In genomic region chr2:178247274-178247673, GRCm38 (mm10) we compare ENCODE assay signal across 15 mouse cellular contexts.
DNase-seq lines count a peak whose midpoint lies in the region; ATAC-seq and TF ChIP-seq lines count a peak whose summit lies in the region.
"Had no signal": no experiment of that assay in that cellular context is flagged by ENCODE, and none has a peak within 500 bp of the region (broad histone marks: within the 10 kb centered on the region; RNA-seq: fewer than 3 reads in every experiment).

No protein-coding gene starts in this region.

- H3K9ac ChIP-seq in forebrain, postnatal 0 days = no peak overlapping the region
- H3K9ac ChIP-seq in forebrain, embryonic 11.5 days (ENCODE audit: low read length) = no peak overlapping the region
- H3K9ac ChIP-seq: embryonic facial prominence, embryonic 12.5 days; forebrain, embryonic 13.5 days; hindbrain, embryonic 15.5 days; limb, embryonic 12.5 days had no signal

- H3K27me3 ChIP-seq in forebrain, postnatal 0 days (ENCODE audit: insufficient read depth, low read length) = no peaks in the 10 kb centered on the region
- H3K27me3 ChIP-seq in forebrain, embryonic 11.5 days (ENCODE audit: control insufficient read depth, insufficient read depth, low read length) = no peaks in the 10 kb centered on the region
- H3K27me3 ChIP-seq in hindbrain, embryonic 10.5 days (ENCODE audit: insufficient read depth, poor library complexity, severe bottlenecking) = no peaks in the 10 kb centered on the region; the same call in 1 of the 2 replicates
- H3K27me3 ChIP-seq: embryonic facial prominence, embryonic 12.5 days; forebrain, embryonic 13.5 days; hindbrain, embryonic 15.5 days; limb, embryonic 12.5 days; Patski had no signal

- 76% methylated on average over 8 of the region's 8 CpGs for WGBS in forebrain, postnatal 0 days
- WGBS in forebrain, embryonic 11.5 days = 79% methylated on average over 8 of the region's 8 CpGs
- WGBS in hindbrain, embryonic 10.5 days = 78% methylated on average over 8 of the region's 8 CpGs

- no peak overlapping the region for H3K4me2 ChIP-seq in forebrain, postnatal 0 days (ENCODE audit: low read depth)
- H3K4me2 ChIP-seq in forebrain, embryonic 11.5 days (ENCODE audit: low read depth, low read length, severe bottlenecking) = no peak overlapping the region
- H3K4me2 ChIP-seq: embryonic facial prominence, embryonic 12.5 days; forebrain, embryonic 13.5 days; hindbrain, embryonic 15.5 days; limb, embryonic 12.5 days had no signal

- H3K4me1 ChIP-seq in forebrain, postnatal 0 days (ENCODE audit: insufficient read depth) = no peaks in the 10 kb centered on the region
- H3K4me1 ChIP-seq in forebrain, embryonic 11.5 days (replicated peaks; ENCODE audit: control insufficient read depth, insufficient read depth, low read length) = no peaks in the 10 kb centered on the region
- peaks cover 8% of the 10 kb centered on the region for H3K4me1 ChIP-seq in hindbrain, embryonic 10.5 days (replicated peaks)
- H3K4me1 ChIP-seq: embryonic facial prominence, embryonic 12.5 days; forebrain, embryonic 13.5 days; hindbrain, embryonic 15.5 days; limb, embryonic 12.5 days had no signal

- ATAC-seq in forebrain, postnatal 0 days = no peak
- ATAC-seq in forebrain, embryonic 11.5 days (replicated peaks; ENCODE audit: low FRiP score) = no peak
- ATAC-seq in common myeloid progenitor, adult 5-6 weeks (replicated peaks; ENCODE audit: low read depth, poor library complexity, severe bottlenecking) = peak; percentile 56
- ATAC-seq: forebrain, embryonic 13.5 days; Patski had no signal

- TF ChIP-seq CTCF in forebrain, postnatal 0 days (IDR thresholded peaks at IDR 0.05; ENCODE audit: low read depth) = peak; percentile 36; the same call in 1 of the 2 replicates

- no peaks in the 10 kb centered on the region for H3K9me3 ChIP-seq in forebrain, postnatal 0 days (ENCODE audit: low read length)
- no peaks in the 10 kb centered on the region for H3K9me3 ChIP-seq in forebrain, embryonic 11.5 days (ENCODE audit: control insufficient read depth, low read length)
- no peaks in the 10 kb centered on the region for H3K9me3 ChIP-seq in hindbrain, embryonic 10.5 days
- H3K9me3 ChIP-seq: embryonic facial prominence, embryonic 12.5 days; forebrain, embryonic 13.5 days; hindbrain, embryonic 15.5 days; limb, embryonic 12.5 days had no signal

- H3K4me3 ChIP-seq in forebrain, postnatal 0 days (ENCODE audit: low read depth, low read length) = no peak overlapping the region
- H3K4me3 ChIP-seq in forebrain, embryonic 11.5 days (ENCODE audit: low read depth, low read length) = no peak overlapping the region
- H3K4me3 ChIP-seq in hindbrain, embryonic 10.5 days = no peak overlapping the region
- H3K4me3 ChIP-seq: embryonic facial prominence, embryonic 12.5 days; forebrain, embryonic 13.5 days; hindbrain, embryonic 15.5 days; limb, embryonic 12.5 days had no signal

- no peak for DNase-seq in forebrain, postnatal 0 days
- DNase-seq in forebrain, embryonic 11.5 days (ENCODE audit: low spot score) = no peak
- DNase-seq in kidney, postnatal 4 days = peak; percentile 7 to 8
- DNase-seq in kidney, postnatal 25 days = no peak
- peak; percentile 25 to 45 for DNase-seq in lung, postnatal 4 days
- DNase-seq in MN1 (ENCODE audit: low spot score) = no peak
- no peak for DNase-seq in hindbrain, embryonic 10.5 days (ENCODE audit: low spot score)
- DNase-seq: cerebellum, adult 11-12 months; heart, adult 11 months had no signal

- no peaks in the 10 kb centered on the region for H3K36me3 ChIP-seq in forebrain, postnatal 0 days (ENCODE audit: insufficient read depth)
- H3K36me3 ChIP-seq in forebrain, embryonic 11.5 days (ENCODE audit: control insufficient read depth, insufficient read depth, low read length) = no peaks in the 10 kb centered on the region
- no peaks in the 10 kb centered on the region for H3K36me3 ChIP-seq in hindbrain, embryonic 10.5 days
- H3K36me3 ChIP-seq: embryonic facial prominence, embryonic 12.5 days; hindbrain, embryonic 15.5 days; limb, embryonic 12.5 days had no signal

- no peak overlapping the region for H3K27ac ChIP-seq in forebrain, postnatal 0 days (ENCODE audit: low read depth, low read length)
- H3K27ac ChIP-seq in forebrain, embryonic 11.5 days (ENCODE audit: low read depth, low read length) = no peak overlapping the region
- H3K27ac ChIP-seq in hindbrain, embryonic 10.5 days = no peak overlapping the region
- H3K27ac ChIP-seq: embryonic facial prominence, embryonic 12.5 days; forebrain, embryonic 13.5 days; hindbrain, embryonic 15.5 days; limb, embryonic 12.5 days had no signal

Comparison
In these comparisons a context has a peak if more than half of its experiments do, and no peak if none do; other contexts are left out.
1. DNase-seq: peak in kidney, postnatal 4 days (2 of 2) and lung, postnatal 4 days (2 of 2); none in forebrain, postnatal 0 days (single experiment), forebrain, embryonic 11.5 days (single experiment), kidney, postnatal 25 days (0 of 2), MN1 (single experiment) and hindbrain, embryonic 10.5 days (single experiment).